Mouse (Mus musculus) adrenal gland, adult (tissue): ENCODE data around the gene Gpr87.

Experiments
- DNase-seq, 2 experiments: peaks; one replicate each; pipeline ENCODE4 v3.0.0; 2022 to 2023; ENCODE audit warnings: low spot score in 1 of 2; ENCODE audit not compliant: inconsistent age in 2 of 2

Gene Gpr87

DNA sequence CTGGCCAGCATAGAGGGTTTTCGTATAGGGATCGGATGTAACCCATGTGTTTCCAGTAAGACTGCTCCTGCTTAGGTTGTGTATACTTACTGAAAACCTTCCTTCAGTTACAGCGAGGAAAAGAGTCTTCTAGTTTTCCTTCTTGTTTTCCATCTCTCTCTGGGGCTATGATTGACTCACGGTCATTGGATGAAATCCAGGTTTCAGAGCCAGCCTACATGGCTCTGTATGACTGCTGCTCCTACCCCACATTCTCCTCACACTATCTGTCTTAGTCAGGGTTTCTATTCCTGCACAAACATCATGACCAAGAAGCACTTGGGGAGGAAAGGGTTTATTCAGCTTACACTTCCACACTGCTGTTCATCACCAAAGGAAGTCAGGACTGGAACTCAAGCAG lies 54.0 kb downstream of the Gpr87 start:
- DNase-seq: peak in 1 of 2 experiments; percentile 71

DNA sequence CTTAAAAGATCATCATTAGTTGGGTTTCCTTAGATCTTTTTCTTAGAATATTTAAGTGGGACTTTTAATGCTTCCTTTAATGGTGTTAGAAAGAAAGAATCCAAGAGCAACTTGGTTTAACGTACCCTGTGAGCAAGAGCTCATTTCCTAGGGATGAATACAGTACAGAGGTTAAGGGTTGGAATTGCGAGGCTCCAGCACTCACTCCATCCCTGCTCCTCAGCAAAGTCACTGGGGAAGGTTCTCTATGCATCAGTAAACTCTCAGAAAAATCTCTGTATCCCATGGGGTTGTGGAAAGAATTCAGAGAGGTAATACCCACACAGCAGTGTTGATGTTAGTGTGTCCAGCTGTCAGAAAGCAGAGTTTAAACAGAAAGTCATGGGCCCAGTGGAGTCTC lies 54.8 kb downstream of the Gpr87 start:
- DNase-seq: no peak

DNA sequence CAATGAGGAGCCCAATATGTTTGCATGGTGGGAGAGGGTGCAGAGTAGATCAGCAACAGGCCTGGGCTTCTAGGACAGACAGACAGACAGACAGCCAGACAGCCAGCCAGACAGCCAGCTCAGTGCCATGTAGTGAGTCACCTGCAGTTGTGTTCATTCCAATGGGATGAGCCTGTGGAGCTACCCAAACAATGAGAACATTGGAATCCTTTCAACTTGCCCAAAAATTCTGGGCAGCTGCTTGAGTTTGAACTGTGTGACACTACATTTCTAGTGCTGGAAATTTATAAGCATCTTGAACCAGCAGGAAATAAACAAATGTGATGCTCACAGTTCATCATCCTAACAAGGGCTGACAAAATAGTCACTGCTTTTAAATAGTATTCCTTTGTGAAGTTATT lies 55.3 kb downstream of the Gpr87 start:
- peak; percentile 49 to 65 for DNase-seq

DNA sequence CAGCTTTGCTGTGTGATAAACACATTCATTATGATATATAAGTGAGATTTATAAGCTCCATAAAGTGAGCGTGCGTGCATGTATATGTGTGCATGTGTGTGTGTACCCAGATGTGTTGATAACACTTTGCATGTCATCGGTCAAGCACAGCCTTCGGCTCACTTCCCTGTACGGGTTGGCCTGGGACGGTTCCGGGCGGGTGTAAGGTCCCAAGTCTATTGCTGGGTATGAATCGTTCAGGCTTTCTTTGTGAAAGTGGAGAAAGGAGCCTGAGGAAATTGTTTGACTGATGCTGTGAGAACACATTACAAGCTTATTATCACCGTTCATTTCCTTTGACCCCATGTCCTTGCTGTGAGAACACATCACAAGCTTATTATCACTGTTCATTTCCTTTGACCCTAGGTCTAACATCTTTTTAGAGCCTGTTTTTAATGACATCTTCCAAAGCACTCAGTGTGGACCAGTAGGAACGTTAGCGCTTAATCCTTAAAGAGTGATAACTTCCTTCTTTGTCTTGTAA lies 55.9 kb downstream of the Gpr87 start:
- DNase-seq: no peak

DNA sequence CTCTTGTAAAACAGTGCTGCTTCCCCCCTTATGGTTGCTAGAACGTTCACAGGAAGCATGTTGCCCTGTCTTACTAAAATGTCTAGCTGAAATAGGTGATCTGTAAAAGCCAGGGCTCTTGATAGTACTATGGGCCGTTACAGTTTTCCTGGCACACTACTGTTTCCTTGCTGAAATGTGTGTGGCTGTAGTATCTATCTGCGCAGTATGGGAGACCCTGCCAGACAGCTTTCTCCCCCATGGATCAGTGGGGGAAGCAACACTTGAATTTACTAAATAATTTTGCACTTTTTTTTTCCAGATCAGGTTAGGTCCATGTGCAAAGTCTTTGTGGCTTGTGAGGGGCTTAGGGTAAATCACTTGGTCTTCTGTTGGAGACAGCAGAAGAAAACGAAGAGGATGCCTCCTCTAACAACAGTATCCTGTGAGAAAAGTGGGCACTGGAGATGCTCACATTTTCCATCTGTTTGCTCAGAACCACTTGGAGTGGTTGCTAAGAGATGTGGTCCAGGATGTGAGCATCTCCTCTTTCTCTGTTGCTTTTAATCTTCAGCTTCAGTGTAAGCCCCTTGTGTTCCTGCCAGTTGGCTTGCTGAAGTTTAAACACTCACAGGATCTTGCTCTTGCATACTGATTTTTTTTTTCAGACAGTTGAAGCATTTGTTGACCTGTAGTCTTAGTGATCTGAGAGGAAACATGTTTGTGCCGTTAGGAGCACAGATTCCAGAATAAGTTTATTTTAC lies 58.8 kb downstream of the Gpr87 start:
- no peak for DNase-seq

DNA sequence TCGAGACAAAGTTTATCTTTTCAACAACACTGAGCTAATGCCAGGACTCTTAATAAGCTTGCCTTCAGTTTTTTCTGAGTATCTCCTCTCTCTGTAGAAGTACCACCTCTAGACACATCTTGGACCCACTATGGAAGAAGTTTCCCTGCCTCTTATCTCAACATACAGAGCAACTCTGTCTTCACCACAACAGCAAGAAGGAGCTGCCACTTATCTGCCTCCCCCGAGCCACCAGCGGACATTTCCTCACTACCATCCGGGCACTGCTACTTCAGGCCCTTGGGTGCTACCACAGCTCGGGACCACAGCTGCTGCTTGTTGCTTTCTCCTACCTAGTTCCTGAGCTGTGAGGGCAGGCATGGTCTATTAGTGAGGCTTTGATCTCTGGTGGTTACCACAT lies 61.7 kb downstream of the Gpr87 start:
- DNase-seq: no peak

DNA sequence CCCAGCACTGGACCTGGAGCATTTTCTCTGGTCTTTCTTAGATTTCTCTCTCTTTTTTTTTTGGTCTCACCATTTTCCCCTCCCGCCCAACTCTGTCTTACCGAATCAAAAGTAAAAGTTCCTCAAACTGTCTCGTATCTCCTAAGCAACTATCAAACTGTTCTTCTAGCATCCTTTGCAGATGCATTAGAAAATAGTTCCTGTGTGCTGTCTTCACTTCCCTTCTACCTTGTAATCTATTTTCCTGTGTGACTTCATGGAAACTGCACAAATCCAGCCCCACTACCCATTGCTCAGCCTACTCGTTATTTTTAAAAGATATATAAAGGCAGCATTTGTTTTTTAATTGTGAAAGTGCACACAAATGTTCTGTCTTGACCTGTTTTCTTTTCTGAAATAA lies 62.9 kb downstream of the Gpr87 start:
- DNase-seq: no peak

DNA sequence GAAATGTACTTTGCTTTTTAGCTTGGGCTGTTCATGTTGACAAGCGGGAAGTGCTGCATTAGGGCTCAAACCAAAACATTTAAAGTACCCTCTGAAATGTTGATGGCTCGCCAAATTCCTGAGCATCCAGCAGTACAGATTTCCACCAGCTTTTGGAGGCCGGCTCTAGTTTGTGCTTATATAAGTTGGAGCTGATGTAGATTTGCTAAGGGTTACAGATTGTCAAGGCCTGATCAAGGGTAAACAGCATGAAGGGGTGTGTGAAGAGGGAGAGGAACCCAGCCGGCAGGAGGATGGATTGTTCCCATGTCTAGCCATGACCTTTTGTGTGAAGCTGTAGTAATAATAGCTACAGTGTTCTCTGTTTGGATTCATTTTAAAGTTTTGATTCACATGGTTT lies 63.8 kb downstream of the Gpr87 start:
- peak; percentile 66 to 82 for DNase-seq

DNA sequence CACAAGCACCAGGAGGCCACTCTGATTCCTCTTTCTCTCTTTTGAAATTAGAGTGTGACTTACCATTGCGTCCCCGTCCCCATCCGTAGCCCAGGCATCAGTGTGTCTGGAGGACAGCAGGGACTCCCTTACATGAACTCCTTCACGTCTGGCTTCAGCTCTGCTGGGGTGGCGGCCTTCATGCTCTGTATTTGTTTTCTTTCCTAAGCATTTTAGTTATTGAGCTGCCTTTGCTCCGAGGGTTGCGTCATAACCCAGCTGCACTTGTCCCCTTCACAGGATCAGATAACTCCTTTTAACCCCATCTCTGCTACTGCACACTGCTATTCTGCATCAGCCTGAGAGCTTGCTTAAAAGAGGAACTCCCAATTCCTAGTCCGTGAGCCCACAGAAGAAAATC lies 64.5 kb downstream of the Gpr87 start:
- DNase-seq: peak; percentile 71 to 90

DNA sequence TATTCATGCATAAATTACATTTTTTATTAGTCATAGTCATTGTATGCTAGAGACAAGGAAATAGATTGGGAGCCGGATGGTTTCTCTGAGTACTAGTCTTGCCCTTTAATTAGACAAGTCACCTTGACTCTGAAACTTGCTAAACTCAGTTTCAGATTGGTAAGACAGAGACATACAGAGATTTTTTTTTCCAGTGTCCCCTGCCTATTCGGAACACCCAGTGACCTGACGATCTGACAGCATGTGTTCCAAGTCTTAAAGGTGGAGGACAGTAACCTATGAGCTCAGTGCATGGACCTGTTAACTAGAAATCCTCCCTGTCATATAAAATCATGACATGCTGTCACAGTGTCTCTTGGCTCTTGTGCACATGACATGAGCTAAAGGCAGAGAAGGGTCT lies 65.4 kb downstream of the Gpr87 start:
- DNase-seq: peak in 1 of 2 experiments; percentile 77
